Mouse (Mus musculus) forelimb bud, embryonic 11.5 days (tissue): ENCODE results near the gene Slc37a1.

Source experiments
- DNase-seq: peaks from one replicate; pipeline ENCODE4 v3.0.0-alpha.2; 2012; ENCODE audit warnings: low read depth, low spot score

The Slc37a1 gene

GRCm38 (mm10) chr17:31294363-31295214 is 8.0 kb downstream of the Slc37a1 start:
- DNase-seq: no peak

- no peak for DNase-seq
Measured at GRCm38 (mm10) chr17:31295215-31295891, 8.8 kb downstream of the Slc37a1 start.

- no peak for DNase-seq
Measured at GRCm38 (mm10) chr17:31295892-31296781, 9.5 kb downstream of the Slc37a1 start.

GRCm38 (mm10) chr17:31297521-31297939 is 10.9 kb downstream of the Slc37a1 start:
- DNase-seq: no peak

- DNase-seq: no peak
Measured at GRCm38 (mm10) chr17:31298419-31299209, 12.0 kb downstream of the Slc37a1 start.

- no peak for DNase-seq
Measured at GRCm38 (mm10) chr17:31299981-31300380, 13.4 kb downstream of the Slc37a1 start.

- DNase-seq: no peak
Measured at GRCm38 (mm10) chr17:31300736-31301135, 14.1 kb downstream of the Slc37a1 start.

GRCm38 (mm10) chr17:31303401-31303800 is 16.8 kb downstream of the Slc37a1 start:
- no peak for DNase-seq

GRCm38 (mm10) chr17:31304895-31305775 is 18.5 kb downstream of the Slc37a1 start:
- DNase-seq: no peak

GRCm38 (mm10) chr17:31305776-31306120 is 19.2 kb downstream of the Slc37a1 start:
- no peak for DNase-seq

- DNase-seq: no peak
Measured at GRCm38 (mm10) chr17:31307756-31308155, 21.2 kb downstream of the Slc37a1 start.

GRCm38 (mm10) chr17:31308291-31308816 is 21.8 kb downstream of the Slc37a1 start:
- no peak for DNase-seq

GRCm38 (mm10) chr17:31309281-31309793 is 22.7 kb downstream of the Slc37a1 start:
- DNase-seq: peak; percentile 73

- no peak for DNase-seq
Measured at GRCm38 (mm10) chr17:31311047-31311446, 24.5 kb downstream of the Slc37a1 start.

- no peak for DNase-seq
Measured at GRCm38 (mm10) chr17:31312648-31313047, 26.1 kb downstream of the Slc37a1 start.

- DNase-seq: no peak
Measured at GRCm38 (mm10) chr17:31315046-31315792, 28.6 kb downstream of the Slc37a1 start.

- no peak for DNase-seq
Measured at GRCm38 (mm10) chr17:31315993-31316392, 29.4 kb downstream of the Slc37a1 start.

GRCm38 (mm10) chr17:31316998-31317397 is 30.4 kb downstream of the Slc37a1 start:
- no peak for DNase-seq
